Mouse (Mus musculus): ENCODE results near the gene Sorcs2.
"Not testable (repeated sequence)": the region's sequence is repeated elsewhere in the genome, so short reads cannot be mapped to it uniquely, and the experiment has no call there.

Gene Sorcs2

DNA sequence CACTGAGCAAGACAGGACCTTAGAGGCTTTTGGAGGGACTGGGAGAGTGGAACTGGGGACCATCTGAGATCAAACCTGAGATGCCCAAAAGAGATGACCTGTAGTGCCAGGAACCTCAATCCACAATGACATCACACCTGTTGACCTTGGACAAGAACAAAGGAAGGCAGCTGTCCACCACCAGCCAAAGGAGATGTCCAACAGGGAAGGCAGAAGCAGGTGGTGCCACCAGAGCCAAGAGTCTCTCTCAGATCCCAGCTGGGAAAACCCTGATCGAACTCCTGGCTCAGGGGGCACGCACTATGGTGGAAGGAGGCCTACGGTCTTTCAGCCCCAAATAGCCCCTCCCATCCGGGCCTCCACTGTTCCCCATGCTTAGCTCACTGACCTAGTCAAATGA, 6.2 kb downstream of the Sorcs2 start:
- DNase-seq (ENCODE audit: low spot score in 2 of 2), result no peak

DNA sequence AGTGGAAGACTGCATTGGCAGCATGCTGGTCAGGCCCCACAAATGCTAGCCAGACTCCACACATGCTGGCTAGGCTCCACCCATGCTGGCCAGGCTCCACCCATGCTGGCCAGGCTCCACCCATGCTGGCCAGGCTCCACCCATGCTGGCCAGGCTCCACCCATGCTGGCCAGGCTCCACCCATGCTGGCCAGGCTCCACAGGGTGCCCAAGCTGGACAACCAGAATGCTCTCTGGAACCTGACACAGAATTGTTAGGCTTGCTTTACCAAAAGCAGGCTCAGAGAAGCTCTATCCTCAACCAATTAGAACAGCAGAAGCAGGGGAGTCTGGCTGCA, 7.4 kb downstream of the Sorcs2 start:
- not testable (repeated sequence) for DNase-seq (ENCODE audit: low spot score in 2 of 2)

DNA sequence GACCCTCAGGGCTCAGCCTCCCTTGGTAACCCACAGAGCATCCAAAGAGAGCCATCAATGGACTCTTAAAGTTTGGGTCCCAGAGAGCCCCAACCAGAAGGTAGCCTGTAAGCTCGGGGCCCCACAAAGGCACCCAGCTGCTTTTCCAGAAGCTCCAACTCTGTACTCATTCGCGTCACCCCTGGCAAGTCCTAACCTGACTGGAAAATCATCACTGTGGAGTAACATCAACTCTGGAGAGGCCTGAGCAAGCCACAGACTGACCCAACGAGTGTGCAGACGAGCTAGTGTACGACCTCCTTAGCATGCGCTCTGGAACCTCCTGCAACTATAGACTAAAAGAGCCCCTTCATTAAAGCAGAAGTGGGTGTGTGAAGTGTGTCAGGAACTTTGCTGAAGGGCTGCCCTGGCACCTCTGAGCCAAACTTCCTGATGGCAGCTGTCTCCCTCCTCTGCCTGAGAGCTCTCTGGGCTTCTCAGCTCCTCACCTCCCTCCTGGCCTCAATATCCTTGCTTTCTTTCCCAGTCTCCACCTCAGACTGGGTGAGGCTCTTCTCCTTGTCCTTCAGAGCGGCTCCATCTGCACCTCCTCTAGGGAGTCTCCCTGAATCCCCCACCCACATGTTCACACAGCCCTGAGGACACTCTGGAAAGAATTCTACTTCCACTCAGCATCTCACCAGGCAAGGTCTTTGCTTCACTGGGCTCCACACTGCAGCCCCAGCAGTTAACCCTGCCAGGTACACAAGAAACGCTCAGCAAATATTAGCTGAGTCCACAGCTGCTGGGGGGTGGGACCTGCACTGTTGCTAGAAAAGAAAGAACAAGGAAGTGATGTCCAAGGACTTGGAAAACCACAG, 8.0 kb downstream of the Sorcs2 start:
- DNase-seq (ENCODE audit: low spot score in 2 of 2), result no peak

DNA sequence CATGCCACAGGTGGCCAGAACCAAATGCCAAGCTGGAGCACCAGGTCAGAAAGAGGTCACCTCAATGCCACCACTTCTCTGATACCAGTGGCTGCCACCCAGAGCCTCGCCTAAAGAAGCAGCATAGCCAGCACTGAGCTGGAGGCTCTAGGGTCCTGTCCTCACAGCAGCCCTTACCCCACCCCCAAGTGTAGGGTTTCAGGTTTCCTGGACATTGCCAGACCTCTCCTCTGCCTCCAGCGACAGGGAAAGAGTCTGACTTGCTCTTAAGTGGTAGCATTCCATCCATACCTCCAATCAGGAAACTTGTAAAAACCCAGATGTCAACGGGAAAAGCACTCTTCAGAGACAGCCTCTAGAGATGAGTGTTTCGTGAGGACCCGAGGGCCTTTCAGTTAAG, 12.9 kb downstream of the Sorcs2 start:
- DNase-seq (ENCODE audit: low spot score in 2 of 2), result no peak

DNA sequence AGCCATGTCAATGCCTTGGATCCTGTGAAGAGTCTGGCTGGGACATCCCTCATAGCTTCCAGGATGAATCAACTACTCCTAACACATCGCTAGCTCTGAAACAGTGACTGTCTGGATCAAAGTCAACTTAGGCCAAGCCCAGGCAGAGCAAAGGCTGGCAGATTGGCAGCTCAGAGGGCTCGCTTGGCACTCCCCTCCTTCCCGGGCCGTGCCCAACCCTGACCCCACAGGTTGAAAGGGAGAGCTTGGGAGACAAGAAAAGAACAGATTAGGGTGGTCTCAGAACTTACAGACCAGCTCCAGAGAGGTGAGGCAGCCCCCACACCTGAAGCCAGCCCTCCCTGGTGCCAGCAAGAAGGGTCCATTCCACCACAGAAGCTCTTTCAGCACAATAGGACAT, 14.5 kb downstream of the Sorcs2 start:
- no peak for DNase-seq (ENCODE audit: low spot score in 2 of 2)

DNA sequence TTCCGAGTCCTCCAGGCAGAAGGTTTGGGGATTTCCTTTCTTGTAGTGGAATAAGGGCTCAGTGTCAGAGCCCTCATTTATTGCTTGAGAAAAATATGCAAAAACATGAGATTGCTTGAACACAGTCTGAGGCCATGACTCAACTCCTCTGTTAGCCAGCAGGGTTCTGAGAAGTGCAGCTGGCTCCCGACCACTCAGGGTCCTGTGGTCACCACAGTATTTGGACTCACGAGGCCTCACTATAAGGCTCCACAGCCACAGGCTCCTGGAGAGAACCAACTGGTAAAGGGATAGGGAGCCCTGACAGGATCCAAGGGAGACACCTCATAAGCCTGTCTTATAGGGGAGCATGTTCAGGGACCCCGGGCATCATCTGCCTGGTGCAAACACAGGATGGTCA, 15.2 kb downstream of the Sorcs2 start:
- DNase-seq (ENCODE audit: low spot score in 2 of 2), result no peak

DNA sequence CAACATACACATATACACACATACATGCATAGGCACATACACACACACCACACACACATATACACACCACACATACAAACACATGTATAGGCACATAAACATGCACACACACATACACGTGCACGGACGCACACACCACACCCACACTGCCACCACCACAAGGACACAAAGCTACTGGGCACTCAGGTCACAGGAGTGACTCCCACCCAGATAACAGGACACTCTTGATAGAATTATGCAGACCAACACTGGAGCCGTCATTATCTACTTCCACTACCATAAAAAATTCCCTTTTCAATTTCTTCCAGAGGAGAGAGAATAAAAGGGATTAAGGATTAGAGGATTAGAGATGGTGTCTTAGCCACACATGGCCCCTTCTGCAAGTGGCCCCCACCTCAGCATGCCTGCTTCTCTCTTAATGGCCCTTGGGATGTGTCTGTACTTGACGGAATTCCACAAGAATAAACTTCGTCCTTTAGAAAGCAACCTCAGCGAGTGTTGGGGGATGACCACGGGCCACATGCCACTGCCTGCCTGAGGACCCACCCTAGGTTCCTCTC, 15.7 kb downstream of the Sorcs2 start:
- DNase-seq (ENCODE audit: low spot score in 2 of 2), result no peak

DNA sequence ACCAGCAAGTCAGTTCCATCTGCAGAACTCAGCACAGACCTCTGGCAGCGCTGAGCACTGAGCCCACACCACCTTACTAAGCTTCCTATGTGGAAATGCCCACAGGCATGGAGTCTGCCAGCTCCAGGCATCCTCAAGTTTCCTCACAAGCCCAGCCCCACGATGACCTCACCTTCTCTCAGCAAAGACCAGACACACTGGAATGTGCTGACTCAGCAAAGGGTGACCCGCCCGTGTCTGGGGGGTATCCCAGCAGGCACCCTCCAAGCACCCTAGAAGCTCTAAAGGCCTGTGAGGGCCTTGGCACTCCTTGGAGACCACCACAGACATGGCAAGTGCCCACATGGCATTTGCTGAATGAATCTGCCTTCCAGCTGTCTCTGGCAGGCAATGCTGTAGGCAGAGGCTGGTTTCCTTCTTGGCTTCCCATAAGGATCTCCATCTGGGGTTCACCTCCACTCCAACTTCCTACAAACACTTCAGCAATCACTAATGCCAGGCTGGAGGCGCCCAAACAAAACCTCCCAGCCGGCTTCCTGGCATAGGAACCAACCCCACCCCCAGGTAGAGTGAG, 17.9 kb downstream of the Sorcs2 start:
- no peak for DNase-seq (ENCODE audit: low spot score in 2 of 2)

DNA sequence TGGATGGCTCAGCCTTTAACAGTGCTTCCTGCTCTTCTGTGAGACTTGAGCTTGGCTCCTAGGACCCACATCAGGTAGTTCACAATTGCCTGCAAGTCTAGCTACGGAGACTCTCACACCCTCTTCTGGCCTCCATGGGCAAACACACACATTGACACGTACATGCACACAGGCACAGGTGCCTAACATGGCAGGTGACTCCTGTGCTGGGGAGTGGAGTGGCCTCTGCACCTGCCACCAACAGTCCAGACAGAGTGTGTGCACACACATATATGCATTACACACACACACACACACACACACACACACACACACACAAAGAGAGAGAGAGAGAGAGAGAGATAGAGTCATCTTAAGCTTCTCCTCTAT, 19.6 kb downstream of the Sorcs2 start:
- DNase-seq (ENCODE audit: low spot score in 2 of 2), result no peak

DNA sequence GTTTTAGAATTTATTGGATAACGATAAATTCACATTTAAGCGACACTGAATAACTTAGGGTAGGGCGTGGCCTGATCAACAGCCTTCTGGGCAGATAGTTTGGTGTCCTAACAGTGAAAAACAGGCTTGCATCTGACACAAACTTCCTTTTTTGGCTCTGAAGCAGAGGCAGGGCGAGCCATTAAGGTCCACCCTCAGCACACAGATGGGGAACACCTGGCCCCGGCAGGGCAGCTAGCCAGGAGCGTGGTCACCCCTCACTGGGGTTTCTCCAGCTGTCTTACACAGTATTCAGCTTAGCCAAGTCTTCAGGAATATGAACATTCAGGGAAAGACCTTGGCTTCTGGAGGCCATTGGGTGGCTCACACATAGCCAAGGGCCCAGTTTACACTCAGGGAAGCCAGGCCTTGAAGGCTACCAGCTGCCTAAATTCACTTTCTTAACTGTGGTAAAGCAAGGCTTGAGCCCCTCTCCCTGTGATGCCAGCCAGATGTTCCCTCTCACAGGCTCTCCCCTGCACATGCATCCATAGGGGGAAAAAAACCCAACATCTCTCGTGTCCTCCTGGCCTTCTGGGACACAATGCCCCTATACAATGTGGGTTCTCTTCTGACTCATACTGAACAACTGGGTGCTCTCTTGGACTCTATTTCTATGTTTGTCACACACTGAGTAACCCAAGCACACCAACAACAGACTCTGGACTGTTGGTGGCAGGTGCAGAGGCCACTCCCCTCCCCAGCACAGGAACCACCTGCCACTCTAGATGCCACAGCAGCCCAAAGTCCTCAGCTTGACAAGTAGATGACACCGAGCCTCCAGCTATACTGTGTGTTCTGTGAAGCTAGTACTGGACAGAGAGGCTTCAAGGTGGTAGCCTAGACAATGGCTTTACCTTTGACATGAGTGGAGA, 20.2 kb downstream of the Sorcs2 start:
- DNase-seq (ENCODE audit: low spot score in 2 of 2), result peak in 1 of 2 experiments; percentile 29

DNA sequence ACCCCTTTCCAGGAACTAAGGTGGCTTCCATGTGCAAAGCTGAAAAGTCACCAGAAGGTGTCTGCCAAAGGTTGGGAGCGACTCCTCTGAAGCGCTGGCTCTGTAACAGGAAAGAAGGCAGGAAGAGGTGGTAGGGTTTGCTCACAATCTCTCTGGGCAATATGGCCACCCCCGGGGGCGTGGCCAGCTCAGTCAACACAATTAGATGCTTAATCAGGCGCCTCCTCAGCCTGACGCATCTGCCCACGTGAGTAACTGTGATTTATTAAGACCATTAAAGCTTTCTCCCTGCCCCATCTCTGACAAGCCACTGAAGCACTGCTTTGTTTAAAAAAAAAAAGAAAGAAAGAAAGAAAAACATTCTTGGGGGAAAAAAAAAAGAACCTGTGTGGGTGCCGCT, 22.1 kb downstream of the Sorcs2 start:
- no peak for DNase-seq (ENCODE audit: low spot score in 2 of 2)

DNA sequence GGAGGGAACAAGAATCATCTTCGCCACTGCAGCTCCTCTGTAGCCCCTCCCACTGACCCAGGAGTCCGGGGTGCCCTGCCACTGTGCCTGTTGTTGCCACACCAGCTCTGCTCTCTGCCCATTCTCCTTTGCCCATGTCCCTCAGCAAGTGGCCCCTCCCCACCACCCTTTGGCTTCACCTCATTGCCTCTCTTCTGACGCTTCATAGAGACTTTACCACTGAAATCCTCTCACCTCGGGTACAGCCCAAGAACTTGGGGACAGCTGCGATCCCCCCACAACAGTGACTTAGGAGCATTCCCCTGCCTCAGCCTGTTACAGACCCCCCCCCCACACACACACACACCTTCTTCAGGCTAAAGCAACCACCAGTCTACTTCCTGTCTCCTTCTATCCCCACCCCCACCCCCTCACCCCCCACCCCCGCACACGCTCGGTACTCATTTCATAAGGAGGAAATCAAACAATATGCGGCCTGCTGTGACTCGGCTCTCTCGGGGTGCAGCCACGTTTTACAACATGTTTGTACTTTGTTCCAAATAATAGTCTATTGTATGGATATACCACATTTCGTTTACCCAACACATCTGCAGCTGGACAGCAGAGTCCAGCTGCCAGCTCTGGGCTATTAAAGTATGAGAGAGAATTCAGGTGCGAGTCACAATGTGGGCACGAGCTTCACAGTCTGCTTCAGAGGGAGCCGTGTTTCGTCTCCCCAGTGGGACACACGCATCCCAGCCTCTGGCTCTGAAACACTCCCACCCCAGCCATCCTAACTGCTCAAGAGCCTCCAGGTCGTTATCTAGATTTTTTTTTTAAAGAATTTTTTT, 23.5 kb downstream of the Sorcs2 start:
- DNase-seq (ENCODE audit: low spot score in 2 of 2), result peak in 1 of 2 experiments; percentile 20

DNA sequence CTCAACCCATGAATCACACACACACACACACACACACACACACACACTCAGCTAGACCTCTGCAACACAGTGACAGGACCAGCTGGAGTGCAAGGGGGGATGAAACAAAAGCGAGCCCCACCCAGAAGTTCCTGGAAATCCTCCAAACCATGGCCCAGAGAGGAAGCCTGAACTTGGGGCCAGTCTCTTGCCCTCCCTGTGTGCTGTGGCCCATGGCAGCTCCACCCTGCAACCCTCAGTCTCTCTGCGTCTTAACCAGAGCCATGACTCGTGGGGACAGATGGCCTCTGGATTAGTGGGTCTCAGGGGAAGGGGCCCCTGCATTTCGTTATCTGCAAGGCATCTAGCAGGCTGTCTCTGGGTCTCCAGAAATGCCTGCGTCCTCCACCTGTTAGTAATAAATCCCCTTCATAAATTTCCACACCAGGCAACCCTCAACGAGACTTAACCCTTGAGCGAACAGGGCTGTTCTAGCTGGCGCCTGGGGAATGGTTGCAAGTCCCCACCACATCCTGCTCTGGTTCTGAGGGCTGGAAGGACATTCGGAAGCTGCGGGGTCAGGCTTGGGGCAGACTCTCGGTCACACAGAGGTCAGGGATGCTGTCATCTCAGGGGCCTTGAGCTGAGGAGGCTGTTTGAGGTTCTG, 24.6 kb downstream of the Sorcs2 start:
- DNase-seq (ENCODE audit: low spot score in 2 of 2), result peak in 1 of 2 experiments; percentile 11

DNA sequence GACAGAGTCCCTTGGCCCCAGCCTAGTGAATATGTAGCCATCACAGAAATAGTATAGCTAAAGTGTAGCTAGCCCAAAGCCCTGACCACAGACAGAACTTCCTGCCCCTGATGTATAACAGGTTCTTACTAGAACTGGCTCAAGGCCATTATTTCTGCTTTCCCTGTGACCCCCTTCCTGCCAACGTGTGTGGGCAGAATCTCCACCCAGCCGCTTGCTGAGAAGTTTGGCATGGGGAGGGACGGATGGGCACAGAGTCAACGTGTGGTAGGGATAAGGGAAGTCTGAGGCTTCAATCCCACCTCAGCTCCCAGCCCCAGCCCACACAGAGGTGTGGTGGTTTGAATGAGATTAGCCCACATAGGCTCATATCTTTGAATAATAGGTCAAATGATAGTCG, 26.2 kb downstream of the Sorcs2 start:
- DNase-seq (ENCODE audit: low spot score in 2 of 2), result no peak

DNA sequence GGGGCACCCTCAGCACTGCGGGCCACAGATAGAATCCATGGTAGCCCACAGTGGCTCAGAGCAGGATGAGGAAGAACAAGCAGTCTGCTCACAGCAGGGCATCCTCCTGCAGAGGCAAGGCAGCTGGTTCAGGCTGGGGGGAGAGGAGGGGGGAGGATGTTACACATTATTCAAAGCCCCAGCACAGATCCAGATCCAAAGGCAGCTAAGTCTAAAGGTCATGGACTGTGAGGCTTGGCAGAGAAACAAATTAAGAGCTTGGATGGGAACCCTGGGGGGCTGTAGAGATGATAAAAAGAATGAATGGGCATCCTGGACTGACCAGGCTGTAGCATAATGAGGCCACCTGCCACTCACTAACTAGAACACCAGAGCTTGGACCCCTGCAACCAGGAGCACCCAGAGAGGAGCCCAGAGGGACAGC, 28.7 kb downstream of the Sorcs2 start:
- no peak for DNase-seq (ENCODE audit: low spot score in 2 of 2)

DNA sequence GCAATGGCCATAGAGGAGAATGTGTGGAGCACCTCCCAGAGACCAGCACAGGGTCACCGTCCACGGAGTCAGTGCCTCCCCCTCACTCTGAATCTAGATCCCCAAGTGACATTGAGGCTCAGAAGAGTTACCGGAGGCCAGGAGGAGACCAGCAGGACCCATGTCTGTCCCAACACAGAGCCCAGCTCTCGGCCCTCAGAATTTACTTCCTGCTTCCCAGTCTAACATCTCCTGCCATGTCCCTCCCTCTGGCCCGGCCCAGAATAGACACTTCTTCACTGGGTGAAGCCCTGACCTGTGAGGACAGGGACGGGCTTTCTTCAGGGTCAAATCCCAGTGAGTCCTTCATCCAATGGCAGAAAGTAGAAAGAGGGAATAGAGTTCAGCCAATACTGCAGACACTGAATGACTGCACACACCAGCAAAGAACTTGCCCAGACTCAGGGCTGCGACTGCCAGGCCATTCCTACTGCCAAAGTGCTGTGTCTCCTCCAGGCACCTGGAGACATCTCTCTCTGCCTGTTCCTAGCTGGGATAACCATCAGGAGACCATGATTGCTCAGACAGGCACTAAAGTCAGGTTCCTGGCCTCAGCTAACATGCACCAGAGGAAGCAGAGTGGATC, 29.3 kb downstream of the Sorcs2 start:
- DNase-seq (ENCODE audit: low spot score in 2 of 2), result no peak

DNA sequence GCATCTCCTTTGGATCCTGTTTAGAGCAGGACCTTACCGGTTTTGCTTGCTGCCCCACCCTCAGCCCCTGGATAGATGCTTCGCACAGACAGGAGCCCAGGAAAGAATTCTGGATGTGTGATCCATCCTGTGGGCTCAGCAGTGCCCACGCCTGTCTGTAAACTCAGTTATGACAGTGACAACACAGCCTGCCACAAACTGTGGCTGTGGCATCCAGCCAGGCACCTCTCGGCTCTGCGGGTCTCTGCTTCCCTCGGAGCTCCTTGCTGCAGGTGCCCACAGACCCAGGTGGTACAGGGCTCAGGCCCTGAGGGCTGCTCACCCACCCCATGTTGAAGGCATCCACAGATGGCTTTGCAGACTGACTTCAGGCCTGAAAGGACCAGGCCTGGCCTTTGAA, 30.0 kb downstream of the Sorcs2 start:
- DNase-seq (ENCODE audit: low spot score in 2 of 2), result no peak

DNA sequence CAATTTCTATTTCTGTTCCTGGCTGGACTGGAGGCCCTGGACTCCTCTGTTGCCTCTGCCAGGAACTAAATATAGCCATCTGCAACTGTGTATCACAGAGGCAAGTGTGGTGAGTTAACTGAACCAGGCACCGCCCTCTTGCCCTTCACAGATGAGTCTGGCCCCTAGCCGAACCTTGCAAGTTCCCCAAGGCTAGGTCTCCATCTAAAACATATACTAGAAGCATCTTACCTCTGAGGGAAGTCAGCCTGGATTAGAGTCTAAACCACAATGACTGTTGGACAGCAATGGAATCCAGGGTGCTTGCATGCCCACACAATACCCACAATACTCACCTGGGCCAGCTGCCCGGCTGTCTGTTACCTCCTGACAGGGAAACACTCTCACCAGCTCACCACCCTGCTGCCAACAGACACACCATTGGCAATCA, 30.7 kb downstream of the Sorcs2 start:
- DNase-seq (ENCODE audit: low spot score in 2 of 2), result no peak

DNA sequence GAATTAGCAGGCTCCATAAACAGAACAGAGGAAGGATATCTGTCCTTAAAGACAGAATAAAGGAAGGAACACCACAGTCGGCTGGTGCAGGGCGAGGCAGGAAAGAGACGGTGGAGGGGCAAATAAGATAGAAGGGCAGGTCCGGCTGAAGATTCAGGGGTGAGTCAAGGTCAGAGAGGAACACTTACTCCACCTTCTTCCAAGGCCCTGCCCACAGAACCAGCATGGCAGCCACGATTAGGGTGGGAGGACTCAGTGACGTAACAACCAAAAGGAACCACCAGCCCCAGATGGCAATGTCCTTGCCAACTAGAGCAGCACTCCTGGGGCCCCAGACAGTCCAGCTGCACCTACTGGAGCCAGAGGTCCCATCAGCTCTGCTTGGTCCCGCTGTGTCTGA, 36.2 kb downstream of the Sorcs2 start:
- DNase-seq (ENCODE audit: low spot score in 2 of 2), result no peak

DNA sequence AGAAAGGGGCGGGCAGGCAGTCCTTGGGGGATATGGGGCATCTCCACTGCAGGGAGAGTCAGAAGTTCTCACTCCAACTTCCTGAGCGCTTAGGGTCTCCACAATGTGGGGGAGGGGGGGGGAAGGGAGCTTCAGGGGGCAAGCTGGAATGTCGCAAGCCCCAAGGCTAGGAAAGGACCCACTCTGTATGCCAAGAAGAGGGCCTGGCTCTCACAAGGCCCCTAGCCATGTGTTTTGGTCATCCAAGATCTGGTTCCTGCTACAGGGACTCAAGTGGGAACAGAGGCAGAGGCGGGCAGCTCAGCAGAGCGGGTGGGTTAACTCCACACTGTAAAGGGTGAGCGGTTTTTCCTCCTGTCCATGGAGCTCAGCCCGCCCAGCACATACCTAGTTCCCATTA, 37.6 kb downstream of the Sorcs2 start:
- no peak for DNase-seq (ENCODE audit: low spot score in 2 of 2)
